Mouse (Mus musculus): Measurements from ENCODE around the gene Creb5.

- TF ChIP-seq POLR2A (IDR thresholded peaks at IDR 0.05; ENCODE audit: low read depth, low read length) (no peak), CTCF (IDR thresholded peaks at IDR 0.05; ENCODE audit: borderline replicate concordance, insufficient read depth, low read length) (no peak)
Measured at GRCm38 (mm10) chr6:53429891-53430290, 142.8 kb downstream of the Creb5 start.
